Mouse (Mus musculus): ENCODE measurements around the gene Prdm1.

Prdm1 gene

GRCm38 (mm10) chr10:44458534-44459315 is 69.6 kb downstream of the Prdm1 start:
- in situ Hi-C loops (cut with MboI; ENCODE audit: unreplicated experiment in 2 of 2), result loop anchor here (5.0 to 10.0 kb wide), 11 partner anchors 74 to 589 kb away; no protein-coding TSS in a partner anchor

DNA sequence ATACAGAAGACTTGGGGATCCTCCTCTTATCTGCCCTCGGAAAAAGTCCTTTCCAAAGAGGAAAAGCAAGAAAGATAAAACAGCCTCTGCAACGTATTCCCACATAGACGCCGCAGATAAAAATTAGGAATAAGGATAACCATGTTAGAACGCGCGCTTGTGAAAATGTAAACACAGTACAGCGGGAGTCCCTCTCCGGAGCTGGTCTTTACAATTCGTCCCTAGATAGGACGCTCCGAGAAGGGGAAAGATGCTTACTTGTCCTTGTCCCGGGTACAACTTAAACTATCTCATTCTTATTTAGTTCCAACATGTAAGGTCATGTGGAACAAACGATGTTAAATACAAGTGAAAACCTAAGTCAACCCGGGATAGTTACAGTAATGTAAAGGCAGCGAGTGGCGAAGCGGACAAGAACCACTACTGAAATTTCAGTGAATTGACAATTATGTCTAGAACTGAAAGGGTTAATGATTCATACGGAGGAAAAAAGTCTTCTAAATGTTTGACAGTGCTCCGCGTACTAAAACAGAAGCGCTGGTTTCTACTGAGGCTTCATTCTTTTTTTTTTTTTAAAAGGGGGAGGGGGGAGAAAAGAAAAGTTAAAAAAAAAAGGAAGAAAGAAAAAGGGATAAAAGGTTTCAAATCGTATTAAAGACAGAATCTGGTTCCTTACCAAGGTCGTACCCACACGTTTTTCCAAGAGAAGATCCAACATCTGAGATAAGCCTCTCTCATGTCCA is 70.3 kb downstream of the Prdm1 start:
- in situ Hi-C loops (cut with MboI; ENCODE audit: unreplicated experiment in 2 of 2), result loop anchor here (5.0 to 10.0 kb wide), 11 partner anchors 74 to 589 kb away; no protein-coding TSS in a partner anchor

DNA sequence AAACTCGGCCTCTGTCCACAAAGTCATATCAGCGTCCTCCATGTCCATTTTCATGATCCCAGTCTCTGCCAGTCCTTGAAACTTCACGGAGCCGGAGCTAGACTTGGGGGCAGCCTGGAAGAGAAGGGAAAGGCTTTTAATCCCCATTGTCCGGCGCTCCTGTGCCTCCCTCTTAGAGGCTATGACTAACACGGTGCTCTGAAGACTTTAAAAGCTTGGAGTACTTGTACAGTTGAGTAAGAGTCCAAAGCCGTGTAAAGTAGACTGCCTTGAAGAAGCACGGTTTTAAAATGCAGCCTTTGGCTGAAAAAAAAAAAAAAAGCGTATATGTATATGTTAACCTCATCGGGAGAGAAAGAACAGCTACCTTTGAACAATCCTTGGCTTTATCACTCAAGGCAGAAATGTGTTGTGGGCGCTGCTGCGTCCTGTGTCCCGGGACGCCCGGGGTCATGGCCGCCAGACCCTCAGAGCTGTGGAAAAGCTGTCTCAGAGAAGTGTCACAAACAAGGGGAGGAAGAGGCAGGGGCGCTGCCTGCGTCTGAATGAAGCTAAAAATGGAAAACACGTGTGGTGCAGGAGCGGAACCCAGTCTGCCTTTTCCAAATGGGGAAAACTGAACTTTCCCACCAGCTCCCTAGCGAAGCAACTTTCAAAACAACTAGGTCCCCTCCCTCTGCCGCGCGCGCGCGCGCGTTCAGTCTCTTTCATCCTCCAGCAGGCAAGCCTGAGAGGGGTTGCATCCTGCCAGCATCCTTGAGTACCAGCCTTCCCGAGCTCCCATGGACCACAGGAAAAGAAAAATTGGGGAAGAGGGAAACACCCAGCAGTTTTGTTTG is 71.3 kb downstream of the Prdm1 start:
- in situ Hi-C loops (cut with MboI; ENCODE audit: unreplicated experiment in 2 of 2), result loop anchor here (5.0 to 10.0 kb wide), 11 partner anchors 75 to 590 kb away; no protein-coding TSS in a partner anchor

DNA sequence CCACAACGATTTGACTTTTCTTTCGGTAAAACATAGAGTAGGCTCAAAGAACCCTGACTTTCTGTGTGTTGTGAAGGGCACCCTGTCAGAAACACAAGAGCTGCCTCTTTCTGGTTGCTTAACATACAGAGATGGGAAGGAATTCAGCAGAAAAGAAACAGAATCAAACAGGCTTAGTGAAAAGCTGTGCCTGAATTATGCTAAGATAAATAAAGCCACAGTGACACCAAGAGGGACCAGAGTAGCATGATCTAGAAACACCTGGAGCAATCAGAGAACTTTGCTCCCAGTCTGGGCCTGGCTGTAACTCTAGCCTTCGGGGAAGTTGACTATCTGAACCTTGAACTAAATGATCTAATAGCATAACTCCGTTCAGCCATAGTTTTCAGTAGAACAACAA is 73.5 kb downstream of the Prdm1 start:
- in situ Hi-C loops (cut with MboI; ENCODE audit: unreplicated experiment in 2 of 2), result loop anchor here (5.0 to 10.0 kb wide), 11 partner anchors 72 to 593 kb away; no protein-coding TSS in a partner anchor

GRCm38 (mm10) chr10:44454111-44454510 is 74.2 kb downstream of the Prdm1 start:
- in situ Hi-C loops (cut with MboI; ENCODE audit: unreplicated experiment in 2 of 2), result loop anchor here in 1 of 2 experiments (10.0 kb wide), 2 partner anchors 159 to 391 kb away; no protein-coding TSS in a partner anchor

DNA sequence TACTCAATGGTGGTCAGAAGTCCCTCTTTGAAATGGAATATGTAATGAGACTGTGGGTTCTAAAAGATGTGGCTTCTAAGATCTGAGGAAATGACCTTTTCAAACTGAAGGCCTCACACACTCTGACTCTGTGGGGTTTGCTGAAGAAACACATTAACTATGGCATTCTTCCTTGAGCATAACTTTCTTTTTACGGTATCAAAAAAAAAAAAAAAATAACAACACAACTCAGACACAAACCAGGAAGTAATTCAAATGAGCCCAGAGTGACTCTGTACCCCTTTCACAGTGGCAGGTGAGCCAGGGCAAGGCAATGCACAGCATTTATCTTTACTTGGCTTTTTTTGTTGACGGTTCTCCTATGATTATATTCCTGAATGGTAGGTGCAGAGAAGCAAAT is 77.5 kb downstream of the Prdm1 start:
- in situ Hi-C loops (cut with MboI; ENCODE audit: unreplicated experiment in 2 of 2), result loop anchor here in 1 of 2 experiments (10.0 kb wide), 2 partner anchors 156 to 394 kb away; no protein-coding TSS in a partner anchor

- in situ Hi-C loops (cut with MboI; ENCODE audit: unreplicated experiment in 2 of 2), result loop anchor here in 1 of 2 experiments (10.0 kb wide), 2 partner anchors 155 to 395 kb away; no protein-coding TSS in a partner anchor
These were observed 78.2 kb downstream of the Prdm1 start for GRCm38 (mm10) chr10:44450108-44450507.

- in situ Hi-C loops (cut with MboI; ENCODE audit: unreplicated experiment in 2 of 2), result loop anchor here (10.0 to 25.0 kb wide), 3 partner anchors 155 to 913 kb away; no protein-coding TSS in a partner anchor
These were observed 78.6 kb downstream of the Prdm1 start for GRCm38 (mm10) chr10:44449666-44450065.

DNA sequence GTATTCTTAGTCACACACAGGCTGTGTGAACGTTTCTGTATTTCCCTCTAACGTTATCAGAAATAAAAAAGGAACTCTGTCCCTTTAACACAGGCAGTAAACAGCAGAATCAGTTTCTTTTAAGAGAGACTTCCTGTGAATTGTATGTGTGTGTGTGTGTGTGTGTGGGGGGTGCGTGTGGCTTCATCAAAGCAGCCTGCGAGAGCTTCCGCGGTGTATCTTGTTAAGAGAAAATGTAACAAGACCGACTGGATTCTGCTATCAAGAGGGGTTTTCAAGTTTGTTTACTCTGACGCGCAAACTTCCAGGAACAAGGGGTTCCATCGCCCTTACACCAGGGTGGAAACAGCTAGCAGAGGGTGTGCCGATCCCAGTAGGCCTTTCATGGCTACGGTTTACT is 80.1 kb downstream of the Prdm1 start:
- in situ Hi-C loops (cut with MboI; ENCODE audit: unreplicated experiment in 2 of 2), result loop anchor here (25.0 kb wide), 1 partner anchor 914 kb away; no protein-coding TSS in a partner anchor

- in situ Hi-C loops (cut with MboI; ENCODE audit: unreplicated experiment in 2 of 2), result loop anchor here (25.0 kb wide), 1 partner anchor 915 kb away; no protein-coding TSS in a partner anchor
These were observed 80.7 kb downstream of the Prdm1 start for GRCm38 (mm10) chr10:44447406-44448139.

- in situ Hi-C loops (cut with MboI; ENCODE audit: unreplicated experiment in 2 of 2), result loop anchor here (25.0 kb wide), 1 partner anchor 915 kb away; no protein-coding TSS in a partner anchor
These were observed 81.3 kb downstream of the Prdm1 start for GRCm38 (mm10) chr10:44447001-44447400.

DNA sequence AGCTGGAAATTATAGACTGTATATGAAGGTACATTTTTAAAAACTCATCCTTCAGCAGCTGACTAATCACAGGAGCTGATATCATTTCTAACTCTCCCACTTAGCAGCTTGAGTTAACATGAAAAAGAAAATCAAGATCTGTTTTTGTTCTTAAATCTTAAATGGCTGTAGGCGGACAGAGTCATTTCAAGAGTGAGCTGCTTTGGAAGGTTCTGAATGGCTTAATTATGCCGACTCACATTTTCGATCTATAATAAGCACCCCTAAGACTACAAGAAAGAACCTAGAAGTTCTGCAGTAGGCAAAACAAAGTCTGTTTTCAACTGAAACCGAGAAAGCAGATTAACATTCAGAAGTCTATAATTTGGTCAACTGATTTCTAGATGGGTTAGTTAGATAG is 83.9 kb downstream of the Prdm1 start:
- in situ Hi-C loops (cut with MboI; ENCODE audit: unreplicated experiment in 2 of 2), result loop anchor here (25.0 kb wide), 1 partner anchor 918 kb away; no protein-coding TSS in a partner anchor

GRCm38 (mm10) chr10:44443696-44444095 is 84.6 kb downstream of the Prdm1 start:
- in situ Hi-C loops (cut with MboI; ENCODE audit: unreplicated experiment in 2 of 2), result loop anchor here (25.0 kb wide), 1 partner anchor 919 kb away; no protein-coding TSS in a partner anchor

- in situ Hi-C loops (cut with MboI; ENCODE audit: unreplicated experiment in 2 of 2), result loop anchor here (25.0 kb wide), 1 partner anchor 923 kb away; no protein-coding TSS in a partner anchor
These were observed 88.6 kb downstream of the Prdm1 start for GRCm38 (mm10) chr10:44439732-44440131.

GRCm38 (mm10) chr10:44437614-44438013 is 90.7 kb downstream of the Prdm1 start:
- in situ Hi-C loops (cut with MboI; ENCODE audit: unreplicated experiment in 2 of 2), result loop anchor here (25.0 kb wide), 1 partner anchor 925 kb away; no protein-coding TSS in a partner anchor

- in situ Hi-C loops (cut with MboI; ENCODE audit: unreplicated experiment in 2 of 2), result loop anchor here (25.0 kb wide), 1 partner anchor 926 kb away; no protein-coding TSS in a partner anchor
These were observed 92.3 kb downstream of the Prdm1 start for GRCm38 (mm10) chr10:44435956-44436355.

GRCm38 (mm10) chr10:44434702-44435181 is 93.6 kb downstream of the Prdm1 start:
- in situ Hi-C loops (cut with MboI; ENCODE audit: unreplicated experiment in 2 of 2), result loop anchor here (25.0 kb wide), 1 partner anchor 928 kb away; no protein-coding TSS in a partner anchor

DNA sequence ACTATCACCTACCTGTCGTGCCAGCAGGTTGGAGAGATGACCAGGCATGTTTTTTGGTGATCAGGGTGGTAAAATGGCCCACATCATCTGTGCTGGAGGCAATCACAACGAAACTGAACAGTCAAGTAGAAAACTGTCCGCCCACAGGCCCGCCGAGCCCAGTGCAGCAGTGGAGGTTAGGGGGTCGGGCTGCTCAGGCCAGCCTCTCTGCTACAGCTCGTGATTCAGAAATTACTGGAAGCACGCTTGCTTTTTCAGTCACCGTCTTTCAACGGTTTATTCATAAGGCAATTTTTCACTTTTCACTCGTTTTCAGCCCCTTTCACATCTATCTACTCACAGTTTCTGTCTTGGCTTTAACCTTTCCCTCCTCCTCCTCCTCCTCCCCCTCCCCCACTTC is 96.1 kb downstream of the Prdm1 start:
- in situ Hi-C loops (cut with MboI; ENCODE audit: unreplicated experiment in 2 of 2), result loop anchor here (25.0 kb wide), 1 partner anchor 930 kb away; no protein-coding TSS in a partner anchor
